Mouse (Mus musculus) limb, embryonic 11.5 days (tissue): Measurements from ENCODE around the gene Catsper4. TPM values are rescaled to one million over a fixed set of nuclear protein-coding genes. Genes with fewer than 3 reads are reported as not detected.

Experiments
- polyA plus RNA-seq: library from polyadenylated mRNA; unstranded; fragments of >200 nt; fragmentation: Nextera tagmentation; extraction: Ambion mirVana; gene quantifications from 2 replicates; pipeline ENCODE4 v1.2.1, GENCODE M21; 2014

Gene Catsper4
- polyA plus RNA-seq, 1 experiment from 2014 or later, result not detected

Other genes with a start within 250 kb of the Catsper4 start
- gene Dhdds, start 226.5 kb downstream of the Catsper4 start, polyA plus RNA-seq, result 41.9 and 43.4 TPM in 2 replicates
- gene Lin28a, start 208.5 kb downstream of the Catsper4 start, polyA plus RNA-seq, result 1.4 and 2.3 TPM in 2 replicates
- gene Zfp683, start 173.5 kb downstream of the Catsper4 start, polyA plus RNA-seq, result not detected in 2 replicates
- gene Crybg2, start 166.6 kb downstream of the Catsper4 start, polyA plus RNA-seq, result 3.7 and 4.4 TPM in 2 replicates
- 5.1 and 6.2 TPM in 2 replicates for gene Cd52, start 132.3 kb downstream of the Catsper4 start, polyA plus RNA-seq
- gene Ubxn11, start 124.8 kb downstream of the Catsper4 start, polyA plus RNA-seq, result 5.7 and 6.0 TPM in 2 replicates
- gene Sh3bgrl3, start 98.6 kb downstream of the Catsper4 start, polyA plus RNA-seq, result 314 and 345 TPM in 2 replicates
- 26.6 and 33.8 TPM in 2 replicates for gene Cep85, start 40.3 kb downstream of the Catsper4 start, polyA plus RNA-seq
- not detected in 2 replicates for gene Gm7534, start 24.4 kb downstream of the Catsper4 start, polyA plus RNA-seq
- 0.81 and 1.5 TPM in 2 replicates for gene Cnksr1, start 11.0 kb upstream of the Catsper4 start, polyA plus RNA-seq
- 0.35 and 0.43 TPM in 2 replicates for gene E130218I03Rik, start 16.3 kb upstream of the Catsper4 start, polyA plus RNA-seq
- 16.2 and 17.1 TPM in 2 replicates for gene Zfp593, start 18.2 kb upstream of the Catsper4 start, polyA plus RNA-seq
- gene Gm30191, start 19.6 kb upstream of the Catsper4 start, polyA plus RNA-seq, result not detected in 2 replicates
- 5.5 and 7.1 TPM in 2 replicates for gene Grrp1, start 26.7 kb upstream of the Catsper4 start, polyA plus RNA-seq
- gene Pdik1l, start 60.5 kb upstream of the Catsper4 start, polyA plus RNA-seq, result 20.6 and 21.0 TPM in 2 replicates
- 0.51 and 0.55 TPM in 2 replicates for gene Trim63, start 87.7 kb upstream of the Catsper4 start, polyA plus RNA-seq
- not detected in 2 replicates for gene Slc30a2, start 115.8 kb upstream of the Catsper4 start, polyA plus RNA-seq
- 1.0 and 1.4 TPM in 2 replicates for gene Extl1, start 156.5 kb upstream of the Catsper4 start, polyA plus RNA-seq
- gene Pafah2, start 168.9 kb upstream of the Catsper4 start, polyA plus RNA-seq, result 9.5 and 10.8 TPM in 2 replicates
- gene Stmn1, start 240.9 kb upstream of the Catsper4 start, polyA plus RNA-seq, result 2,250 and 2,263 TPM in 2 replicates